13 mouse cellular contexts compared by ENCODE assay signal in the genomic region with DNA sequence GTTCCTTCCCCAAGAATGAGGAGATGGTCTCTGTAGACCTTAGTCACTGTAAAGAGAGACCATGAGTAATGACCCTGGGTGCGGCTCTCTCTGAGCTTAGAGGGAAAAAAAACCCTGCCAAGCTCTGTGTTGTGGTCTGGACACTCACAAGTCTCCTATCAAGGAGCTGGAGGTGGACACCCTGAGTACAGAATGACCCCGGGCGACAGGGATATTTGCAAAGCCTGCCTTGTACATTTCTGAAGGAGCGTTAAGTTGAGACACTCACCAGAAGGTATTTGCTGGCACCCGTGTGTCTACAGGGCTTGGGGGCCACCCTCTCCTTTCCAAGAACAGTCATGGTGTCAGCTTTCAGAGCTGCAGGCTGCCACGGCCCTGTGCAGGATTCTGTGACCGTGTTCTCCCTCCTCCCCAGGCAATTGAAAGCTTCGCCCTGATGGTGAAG. TPM values are rescaled to one million over a fixed set of nuclear protein-coding genes. Genes with fewer than 3 reads are reported as not detected.
DNase-seq lines count a peak whose midpoint lies in the region; ATAC-seq and TF ChIP-seq lines count a peak whose summit lies in the region.
"Had no signal": no experiment of that assay in that cellular context is flagged by ENCODE, and none has a peak within 500 bp of the region (broad histone marks: within the 10 kb centered on the region; RNA-seq: fewer than 3 reads in every experiment).

No protein-coding gene starts in this region.

- H3K27me3 ChIP-seq in embryonic facial prominence, embryonic 10.5 days (replicated peaks; ENCODE audit: low read depth, poor library complexity, severe bottlenecking): no peaks in the 10 kb centered on the region
- no peaks in the 10 kb centered on the region for H3K27me3 ChIP-seq in heart, embryonic 12.5 days (replicated peaks)
- H3K27me3 ChIP-seq in lung, embryonic 15.5 days: no peaks in the 10 kb centered on the region
- H3K27me3 ChIP-seq in cerebellum, adult 2 months (ENCODE audit: control insufficient read depth, insufficient read depth, low read length): no peaks in the 10 kb centered on the region
- no peaks in the 10 kb centered on the region for H3K27me3 ChIP-seq in midbrain, embryonic 16.5 days (ENCODE audit: control insufficient read depth, insufficient read depth, low read depth, low read length)
- H3K27me3 ChIP-seq: liver, embryonic 15.5 days; neural tube, embryonic 15.5 days had no signal

- no peak for TF ChIP-seq POLR2A in cerebellum, adult 2 months (IDR thresholded peaks at IDR 0.05; ENCODE audit: borderline replicate concordance, insufficient read depth, low read length)

- H3K4me2 ChIP-seq in heart, embryonic 12.5 days: peak overlapping the region; percentile 7; the same call in 1 of the 2 replicates
- H3K4me2 ChIP-seq in lung, embryonic 15.5 days: no peak overlapping the region
- H3K4me2 ChIP-seq in midbrain, embryonic 16.5 days (ENCODE audit: low read length): no peak overlapping the region
- H3K4me2 ChIP-seq: liver, embryonic 15.5 days; neural tube, embryonic 15.5 days had no signal

- DNase-seq in Muller cell, postnatal 12 days (ENCODE audit: inconsistent ontology term): peak; percentile 12
- DNase-seq in embryonic facial prominence, embryonic 10.5 days (ENCODE audit: low spot score): peak; percentile 46
- no peak for DNase-seq in right cerebral cortex, postnatal 14 days
- DNase-seq in cerebellum, adult 2 months: no peak
- DNase-seq in retina, embryonic 14.5 days (ENCODE audit: low spot score): no peak
- DNase-seq: thymus, adult 18-20 months had no signal

- no peak overlapping the region for H3K9ac ChIP-seq in heart, embryonic 12.5 days
- no peak overlapping the region for H3K9ac ChIP-seq in lung, embryonic 15.5 days
- H3K9ac ChIP-seq in midbrain, embryonic 16.5 days (ENCODE audit: low read depth, low read length): no peak overlapping the region
- H3K9ac ChIP-seq: liver, embryonic 15.5 days; neural tube, embryonic 15.5 days had no signal

- H3K27ac ChIP-seq in embryonic facial prominence, embryonic 10.5 days (replicated peaks): peak overlapping the region; percentile 68
- peak overlapping the region; percentile 69; the same call in 1 of the 2 replicates for H3K27ac ChIP-seq in heart, embryonic 12.5 days (ENCODE audit: poor library complexity, severe bottlenecking)
- H3K27ac ChIP-seq in lung, embryonic 15.5 days: peak overlapping the region; percentile 24; the same call in 1 of the 2 replicates
- H3K27ac ChIP-seq in cerebellum, adult 2 months (ENCODE audit: insufficient read depth, low read length): no peak overlapping the region
- H3K27ac ChIP-seq in midbrain, embryonic 16.5 days (ENCODE audit: low read length): no peak overlapping the region
- H3K27ac ChIP-seq: liver, embryonic 15.5 days; neural tube, embryonic 15.5 days had no signal

- H3K36me3 ChIP-seq in embryonic facial prominence, embryonic 10.5 days (replicated peaks): peaks cover 38% of the 10 kb centered on the region
- 0 out of 2 replicates have a peak, but pooled peaks cover 5% of the 10 kb centered on the region for H3K36me3 ChIP-seq in heart, embryonic 12.5 days
- H3K36me3 ChIP-seq in lung, embryonic 15.5 days: no peaks in the 10 kb centered on the region
- peaks cover 48% of the 10 kb centered on the region for H3K36me3 ChIP-seq in midbrain, embryonic 16.5 days (ENCODE audit: control insufficient read depth, insufficient read depth, low read length)
- H3K36me3 ChIP-seq: liver, embryonic 15.5 days had no signal

- TF ChIP-seq CTCF in cerebellum, adult 2 months (IDR thresholded peaks at IDR 0.05; ENCODE audit: borderline replicate concordance, insufficient read depth, low read depth, low read length): no peak

- peaks cover 44% of the 10 kb centered on the region for H3K4me1 ChIP-seq in embryonic facial prominence, embryonic 10.5 days
- H3K4me1 ChIP-seq in heart, embryonic 12.5 days (replicated peaks): peaks cover 40% of the 10 kb centered on the region
- peaks cover 14% of the 10 kb centered on the region for H3K4me1 ChIP-seq in lung, embryonic 15.5 days
- peaks cover 12% of the 10 kb centered on the region for H3K4me1 ChIP-seq in cerebellum, adult 2 months (ENCODE audit: control insufficient read depth, insufficient read depth, low read length)
- no peaks in the 10 kb centered on the region for H3K4me1 ChIP-seq in midbrain, embryonic 16.5 days (ENCODE audit: control insufficient read depth, insufficient read depth, low read length)
- H3K4me1 ChIP-seq: liver, embryonic 15.5 days; neural tube, embryonic 15.5 days had no signal

- H3K4me3 ChIP-seq in embryonic facial prominence, embryonic 10.5 days: no peak overlapping the region
- H3K4me3 ChIP-seq in heart, embryonic 12.5 days: no peak overlapping the region
- H3K4me3 ChIP-seq in lung, embryonic 15.5 days: no peak overlapping the region
- no peak overlapping the region for H3K4me3 ChIP-seq in cerebellum, adult 2 months (replicated peaks; ENCODE audit: insufficient read depth, low read depth, low read length)
- H3K4me3 ChIP-seq in midbrain, embryonic 16.5 days (ENCODE audit: low read depth, low read length): no peak overlapping the region
- H3K4me3 ChIP-seq: erythroblast, embryonic 14.5 days; liver, embryonic 15.5 days; neural tube, embryonic 15.5 days had no signal

- 51% methylated on average over 8 of the region's 8 CpGs for WGBS in embryonic facial prominence, embryonic 10.5 days
- WGBS in heart, embryonic 12.5 days: 28% methylated on average over 8 of the region's 8 CpGs
- WGBS in lung, embryonic 15.5 days: 22% methylated on average over 8 of the region's 8 CpGs
- WGBS in cerebellum, adult 2 months: 52% methylated on average over 8 of the region's 8 CpGs
- 74% methylated on average over 8 of the region's 8 CpGs for WGBS in midbrain, embryonic 16.5 days

- no peaks in the 10 kb centered on the region for H3K9me3 ChIP-seq in embryonic facial prominence, embryonic 10.5 days
- no peaks in the 10 kb centered on the region for H3K9me3 ChIP-seq in heart, embryonic 12.5 days (replicated peaks)
- no peaks in the 10 kb centered on the region for H3K9me3 ChIP-seq in lung, embryonic 15.5 days
- no peaks in the 10 kb centered on the region for H3K9me3 ChIP-seq in midbrain, embryonic 16.5 days (replicated peaks; ENCODE audit: control insufficient read depth, low read length, poor library complexity, severe bottlenecking)
- H3K9me3 ChIP-seq: liver, embryonic 15.5 days; neural tube, embryonic 15.5 days had no signal

- ATAC-seq in heart, embryonic 12.5 days (ENCODE audit: insufficient number of reproducible peaks, low FRiP score): no peak
- peak; percentile 46; the same call in 1 of the 2 replicates for ATAC-seq in lung, embryonic 15.5 days (ENCODE audit: borderline replicate concordance, extremely low read depth, low FRiP score, low TSS enrichment)
- no peak for ATAC-seq in midbrain, embryonic 16.5 days

RNA-seq across cellular contexts. Expression of a gene that starts 29.0 kb away (rescaled TPM):
- polyA plus RNA-seq in embryonic facial prominence, embryonic 10.5 days (2016; fragmentation: Nextera tagmentation; extraction: Ambion mirVana): 0.13 and 0.15 TPM in 2 replicates
- polyA plus RNA-seq in heart, embryonic 12.5 days (2016; fragmentation: Nextera tagmentation; extraction: Ambion mirVana): 0.23 TPM in 1 of 2 replicates, not detected in the other
- 0.19 and 0.32 TPM in 2 replicates for polyA plus RNA-seq in lung, embryonic 15.5 days (2015; fragmentation: Nextera tagmentation; extraction: Ambion mirVana)
- 0.05 and 0.06 TPM in 2 replicates for polyA plus RNA-seq in cerebellum, adult 2 months (2012; rRNA removed)
- polyA plus RNA-seq in midbrain, embryonic 16.5 days (2015; fragmentation: Nextera tagmentation; extraction: Ambion mirVana): 0.15 TPM in 1 of 2 replicates, not detected in the other
- polyA plus RNA-seq: intestine, embryonic 14.5 days; neural tube, embryonic 15.5 days had no signal

RNA-seq across cellular contexts. Expression of a gene that starts 40.3 kb away (rescaled TPM):
- 0.91 and 0.97 TPM in 2 replicates for polyA plus RNA-seq in embryonic facial prominence, embryonic 10.5 days (2016; fragmentation: Nextera tagmentation; extraction: Ambion mirVana)
- polyA plus RNA-seq in heart, embryonic 12.5 days (2016; fragmentation: Nextera tagmentation; extraction: Ambion mirVana): 2.7 and 2.8 TPM in 2 replicates
- polyA plus RNA-seq in lung, embryonic 15.5 days (2015; fragmentation: Nextera tagmentation; extraction: Ambion mirVana): 1.3 and 2.4 TPM in 2 replicates
- not detected in 2 replicates for polyA plus RNA-seq in cerebellum, adult 2 months (2012; rRNA removed)
- polyA plus RNA-seq in midbrain, embryonic 16.5 days (2015; fragmentation: Nextera tagmentation; extraction: Ambion mirVana): 0.12 and 0.25 TPM in 2 replicates

Comparison
In these comparisons a context has a peak if more than half of its experiments do, and no peak if none do; other contexts are left out.
1. DNase-seq: peak in Muller cell, postnatal 12 days (single experiment) and embryonic facial prominence, embryonic 10.5 days (single experiment); none in right cerebral cortex, postnatal 14 days (single experiment), cerebellum, adult 2 months (0 of 2) and retina, embryonic 14.5 days (single experiment).
2. H3K27ac ChIP-seq: peak in embryonic facial prominence, embryonic 10.5 days (single experiment), heart, embryonic 12.5 days (single experiment) and lung, embryonic 15.5 days (single experiment); none in cerebellum, adult 2 months (single experiment) and midbrain, embryonic 16.5 days (single experiment).